Comparison of ENCODE assay signal across 8 mouse cellular contexts in genomic region chr6:125145001-125145400, GRCm38 (mm10). TPM values are rescaled to one million over a fixed set of nuclear protein-coding genes. Genes with fewer than 3 reads are reported as not detected.
DNase-seq lines count a peak whose midpoint lies in the region; ATAC-seq and TF ChIP-seq lines count a peak whose summit lies in the region.

TSS of gene Iffo1 (plus strand) at chr6:125145241.

- TF ChIP-seq CTCF in embryonic fibroblast, embryonic 13.5 days (IDR thresholded peaks at IDR 0.05; ENCODE audit: borderline replicate concordance, insufficient read depth, low read length) = peak; percentile 23; the same call in 1 of the 2 replicates
- TF ChIP-seq CTCF in midbrain, postnatal 0 days (IDR thresholded peaks at IDR 0.05) = peak; percentile 79

- H3K27ac ChIP-seq in embryonic fibroblast, embryonic 13.5 days (ENCODE audit: insufficient read depth, low read length) = peak within 1 kb of the TSS; percentile 36
- peak within 1 kb of the TSS; percentile 84 for H3K27ac ChIP-seq in kidney, embryonic 14.5 days (ENCODE audit: low read depth, low read length)
- peak within 1 kb of the TSS; percentile 91 for H3K27ac ChIP-seq in limb, embryonic 15.5 days
- H3K27ac ChIP-seq in midbrain, postnatal 0 days (ENCODE audit: low read depth, low read length) = peak within 1 kb of the TSS; percentile 89

- peaks cover 5% of the 10 kb centered on the region; the same call in 1 of the 2 replicates for H3K4me1 ChIP-seq in embryonic fibroblast, embryonic 13.5 days (ENCODE audit: control insufficient read depth, insufficient read depth, low read length)
- H3K4me1 ChIP-seq in kidney, embryonic 14.5 days (ENCODE audit: control insufficient read depth, insufficient read depth, low read length) = peaks cover 41% of the 10 kb centered on the region
- H3K4me1 ChIP-seq in limb, embryonic 15.5 days = peaks cover 48% of the 10 kb centered on the region
- peaks cover 25% of the 10 kb centered on the region; the same call in 1 of the 2 replicates for H3K4me1 ChIP-seq in midbrain, postnatal 0 days (ENCODE audit: insufficient read depth, low read length)

- TF ChIP-seq POLR2A in embryonic fibroblast, embryonic 13.5 days (IDR thresholded peaks at IDR 0.05; ENCODE audit: low read depth, low read length) = peak; percentile 83

- no peaks in the 10 kb centered on the region for H3K27me3 ChIP-seq in kidney, embryonic 14.5 days (ENCODE audit: control insufficient read depth, insufficient read depth, low read length)
- no peaks in the 10 kb centered on the region for H3K27me3 ChIP-seq in limb, embryonic 15.5 days
- no peaks in the 10 kb centered on the region for H3K27me3 ChIP-seq in midbrain, postnatal 0 days (ENCODE audit: insufficient read depth, low read length)

- H3K9me3 ChIP-seq in kidney, embryonic 14.5 days (ENCODE audit: control insufficient read depth, low read length) = no peaks in the 10 kb centered on the region
- no peaks in the 10 kb centered on the region for H3K9me3 ChIP-seq in limb, embryonic 15.5 days
- no peaks in the 10 kb centered on the region for H3K9me3 ChIP-seq in midbrain, postnatal 0 days (ENCODE audit: low read length)

- ATAC-seq in kidney, embryonic 14.5 days (ENCODE audit: low FRiP score, low TSS enrichment) = peak; percentile 92
- peak; percentile 81 for ATAC-seq in limb, embryonic 15.5 days (ENCODE audit: insufficient number of reproducible peaks, low FRiP score, low TSS enrichment, low read depth)
- peak; percentile 92 for ATAC-seq in midbrain, postnatal 0 days (ENCODE audit: low FRiP score)

- H3K4me3 ChIP-seq in embryonic fibroblast, embryonic 13.5 days (ENCODE audit: insufficient read depth, low read length) = peak within 1 kb of the TSS; percentile 57
- peak within 1 kb of the TSS; percentile 57 for H3K4me3 ChIP-seq in kidney, embryonic 14.5 days (ENCODE audit: low read length)
- peak within 1 kb of the TSS; percentile 70 for H3K4me3 ChIP-seq in limb, embryonic 15.5 days
- H3K4me3 ChIP-seq in midbrain, postnatal 0 days (ENCODE audit: low read depth, low read length) = peak within 1 kb of the TSS; percentile 77

- peaks cover 38% of the 10 kb centered on the region for H3K36me3 ChIP-seq in kidney, embryonic 14.5 days (ENCODE audit: control insufficient read depth, insufficient read depth, low read length)
- H3K36me3 ChIP-seq in limb, embryonic 15.5 days = peaks cover 51% of the 10 kb centered on the region
- peaks cover 24% of the 10 kb centered on the region for H3K36me3 ChIP-seq in midbrain, postnatal 0 days (ENCODE audit: insufficient read depth, low read length)

- DNase-seq in CD4-positive helper T cell, adult 2 months (ENCODE audit: low read depth, low spot score) = peak; percentile 90
- DNase-seq in brain, adult 2 months (ENCODE audit: low read depth, low spot score) = peak; percentile 99
- DNase-seq in heart, adult 9 months (ENCODE audit: low spot score in 2 of 2) = peak; percentile 95 to 97
- peak; percentile 97 for DNase-seq in midbrain, postnatal 0 days (ENCODE audit: low spot score)
- DNase-seq in spleen, postnatal 14 days (ENCODE audit: low spot score in 2 of 2) = peak; percentile 71 to 78

- 0% methylated on average over 16 of the region's 16 CpGs for WGBS in kidney, embryonic 14.5 days
- 2% methylated on average over 16 of the region's 16 CpGs for WGBS in limb, embryonic 15.5 days
- 0% methylated on average over 15 of the region's 16 CpGs for WGBS in midbrain, postnatal 0 days

- H3K4me2 ChIP-seq in kidney, embryonic 14.5 days (replicated peaks; ENCODE audit: low read depth, low read length) = peak within 1 kb of the TSS; percentile 89
- peak within 1 kb of the TSS; percentile 87 for H3K4me2 ChIP-seq in limb, embryonic 15.5 days
- H3K4me2 ChIP-seq in midbrain, postnatal 0 days (ENCODE audit: low read depth, low read length, poor library complexity, severe bottlenecking) = peak within 1 kb of the TSS; percentile 98

- H3K9ac ChIP-seq in kidney, embryonic 14.5 days (ENCODE audit: low read depth, low read length) = peak within 1 kb of the TSS; percentile 80
- H3K9ac ChIP-seq in limb, embryonic 15.5 days = peak within 1 kb of the TSS; percentile 69
- peak within 1 kb of the TSS; percentile 95 for H3K9ac ChIP-seq in midbrain, postnatal 0 days (replicated peaks; ENCODE audit: low read length, poor library complexity, severe bottlenecking)

RNA-seq across cellular contexts. Expression of gene Iffo1, which starts in this region (rescaled TPM):
- polyA plus RNA-seq in embryonic fibroblast, embryonic 13.5 days (2011; ENCODE audit: insufficient read length, low read depth, missing spikeins) = 10.4 and 12.0 TPM in 2 replicates
- 7.0 and 7.4 TPM in 2 replicates for polyA plus RNA-seq in kidney, embryonic 14.5 days (2014; fragmentation: Nextera tagmentation; extraction: Ambion mirVana)
- 26.6 and 46.8 TPM in 2 replicates for polyA plus RNA-seq in limb, embryonic 15.5 days (2015; fragmentation: Nextera tagmentation; extraction: Ambion mirVana)
- 33.3 and 33.9 TPM in 2 replicates for total RNA-seq in midbrain, postnatal 0 days (2014; rRNA removed)
- 19.0 and 20.4 TPM in 2 replicates for polyA plus RNA-seq in midbrain, postnatal 0 days (2015; fragmentation: Nextera tagmentation; extraction: Ambion mirVana)

Comparison
In these comparisons a context has a peak if more than half of its experiments do, and no peak if none do; other contexts are left out.
1. Peak in every context shown above with its lines: DNase-seq, ATAC-seq, H3K4me3 ChIP-seq and H3K27ac ChIP-seq.
2. H3K27ac ChIP-seq: peak in every context shown above with its lines; median percentile 91 in limb, embryonic 15.5 days; 89 in midbrain, postnatal 0 days; 84 in kidney, embryonic 14.5 days; 36 in embryonic fibroblast, embryonic 13.5 days.